ENCODE assay signal across 11 mouse cellular contexts in the genomic region with DNA sequence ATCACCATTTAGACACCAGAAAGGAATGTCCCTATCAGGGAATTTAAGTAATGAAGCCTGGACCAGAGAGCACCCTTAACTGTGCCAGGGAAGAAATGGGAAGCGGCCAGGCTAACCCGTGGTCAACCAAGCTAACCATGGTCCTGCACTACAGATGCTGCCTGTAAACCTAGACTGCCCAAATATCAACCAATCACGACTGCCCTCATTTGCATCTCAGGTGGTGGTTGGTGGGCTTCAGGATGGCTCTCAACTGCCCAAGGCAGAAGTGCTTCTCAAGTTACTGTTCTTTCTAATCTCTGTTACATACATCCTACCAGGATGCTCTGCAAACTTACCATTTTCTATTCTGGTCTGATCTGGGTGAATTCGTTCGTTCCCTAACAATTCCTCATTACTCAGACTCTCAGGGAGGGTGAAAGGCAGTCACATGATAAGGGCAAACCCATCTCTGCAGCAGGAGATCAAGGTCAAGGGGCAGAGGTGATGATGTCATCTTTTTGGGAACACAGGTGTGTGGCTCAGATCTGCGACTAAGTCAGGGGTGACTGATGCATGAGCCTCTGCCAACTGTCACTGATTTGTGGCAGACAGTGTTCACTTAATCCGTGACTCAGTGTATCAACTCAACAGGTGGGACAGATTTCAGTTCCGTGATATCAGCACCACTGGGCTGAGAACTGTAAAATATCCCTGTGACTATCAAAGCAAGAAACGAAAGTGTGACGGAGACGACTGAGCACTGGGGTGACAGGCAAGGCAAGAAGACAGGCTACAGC. TPM values are rescaled to one million over a fixed set of nuclear protein-coding genes. Genes with fewer than 3 reads are reported as not detected.
A peak's percentile ranks its signal among the peaks of the same experiment; 100 is the strongest.
DNase-seq lines count a peak whose midpoint lies in the region; ATAC-seq lines count a peak whose summit lies in the region.
"Had no signal": no experiment of that assay in that cellular context is flagged by ENCODE, and none has a peak within 500 bp of the region (broad histone marks: within the 10 kb centered on the region; RNA-seq: fewer than 3 reads in every experiment).

No protein-coding gene starts in this region.

- DNase-seq in heart, adult 8-10 months (ENCODE audit: low spot score) = no peak
- DNase-seq in neural tube, embryonic 10.5 days (ENCODE audit: extremely low spot score, low spot score) = peak; percentile 40
- no peak for DNase-seq in natural killer cell, adult 2 months (ENCODE audit: low spot score in 2 of 2)
- no peak for DNase-seq in layer of hippocampus, postnatal 14 days (ENCODE audit: low spot score in 2 of 2)
- DNase-seq in cerebellum, adult 9-11 months = no peak
- DNase-seq: cerebellum, adult 18-20 months; lung, postnatal 10 days had no signal

- peak; percentile 77 for ATAC-seq in heart, embryonic 14.5 days (ENCODE audit: insufficient number of reproducible peaks, insufficient read depth, low FRiP score, low read depth)
- no peak for ATAC-seq in neural tube, embryonic 15.5 days (ENCODE audit: low FRiP score)
- peak; percentile 36 for ATAC-seq in intestine, embryonic 16.5 days

- H3K9ac ChIP-seq in heart, embryonic 14.5 days (ENCODE audit: low read length) = no peak overlapping the region
- no peak overlapping the region for H3K9ac ChIP-seq in neural tube, embryonic 15.5 days (replicated peaks)
- no peak overlapping the region for H3K9ac ChIP-seq in intestine, embryonic 16.5 days (ENCODE audit: low read depth, low read length)
- H3K9ac ChIP-seq: hindbrain, embryonic 15.5 days had no signal

- no peaks in the 10 kb centered on the region for H3K36me3 ChIP-seq in heart, embryonic 14.5 days (ENCODE audit: control insufficient read depth, insufficient read depth, low read length)
- no peaks in the 10 kb centered on the region for H3K36me3 ChIP-seq in neural tube, embryonic 15.5 days
- no peaks in the 10 kb centered on the region for H3K36me3 ChIP-seq in intestine, embryonic 16.5 days (ENCODE audit: control insufficient read depth, insufficient read depth, low read length)
- H3K36me3 ChIP-seq: hindbrain, embryonic 15.5 days had no signal

- H3K27me3 ChIP-seq in heart, embryonic 14.5 days (ENCODE audit: control insufficient read depth, insufficient read depth, low read length) = no peaks in the 10 kb centered on the region
- H3K27me3 ChIP-seq in neural tube, embryonic 15.5 days (replicated peaks) = no peaks in the 10 kb centered on the region
- H3K27me3 ChIP-seq in intestine, embryonic 16.5 days (replicated peaks; ENCODE audit: control insufficient read depth, insufficient read depth, low read length) = no peaks in the 10 kb centered on the region
- H3K27me3 ChIP-seq: hindbrain, embryonic 15.5 days had no signal

- H3K9me3 ChIP-seq in heart, embryonic 14.5 days (ENCODE audit: control insufficient read depth, low read length) = no peaks in the 10 kb centered on the region
- no peaks in the 10 kb centered on the region for H3K9me3 ChIP-seq in neural tube, embryonic 15.5 days (replicated peaks)
- H3K9me3 ChIP-seq in intestine, embryonic 16.5 days (ENCODE audit: control insufficient read depth, low read length) = no peaks in the 10 kb centered on the region
- H3K9me3 ChIP-seq: hindbrain, embryonic 15.5 days had no signal

- peaks cover 18 to 23% of the 10 kb centered on the region in 2 experiments for H3K4me1 ChIP-seq in heart, embryonic 14.5 days (ENCODE audit: control insufficient read depth in 2 of 2, insufficient read depth in 2 of 2, low read length in 2 of 2)
- H3K4me1 ChIP-seq in neural tube, embryonic 15.5 days = 0 out of 2 replicates have a peak, but pooled peaks cover 3% of the 10 kb centered on the region
- peaks cover 31% of the 10 kb centered on the region for H3K4me1 ChIP-seq in intestine, embryonic 16.5 days (ENCODE audit: control insufficient read depth, insufficient read depth, low read length)
- H3K4me1 ChIP-seq: hindbrain, embryonic 15.5 days had no signal

- H3K4me3 ChIP-seq in heart, embryonic 14.5 days (ENCODE audit: control insufficient read depth in 1 of 2, insufficient read depth in 1 of 2, low read depth in 1 of 2, low read length in 2 of 2) = no peak overlapping the region
- H3K4me3 ChIP-seq in neural tube, embryonic 15.5 days (replicated peaks) = no peak overlapping the region
- H3K4me3 ChIP-seq in intestine, embryonic 16.5 days (ENCODE audit: low read length) = no peak overlapping the region
- H3K4me3 ChIP-seq: hindbrain, embryonic 15.5 days had no signal

- H3K4me2 ChIP-seq in heart, embryonic 14.5 days (ENCODE audit: low read length) = no peak overlapping the region
- no peak overlapping the region for H3K4me2 ChIP-seq in neural tube, embryonic 15.5 days
- peak overlapping the region; percentile 11; the same call in 1 of the 2 replicates for H3K4me2 ChIP-seq in intestine, embryonic 16.5 days (ENCODE audit: low read depth, low read length)
- H3K4me2 ChIP-seq: hindbrain, embryonic 15.5 days had no signal

- no peak overlapping the region; a peak in 1 of 4 replicates for H3K27ac ChIP-seq in heart, embryonic 14.5 days (replicated peaks in 1 of 2; ENCODE audit: control insufficient read depth in 1 of 2, insufficient read depth in 1 of 2, low read depth in 2 of 2, low read length in 2 of 2)
- no peak overlapping the region for H3K27ac ChIP-seq in neural tube, embryonic 15.5 days (replicated peaks)
- peak overlapping the region; percentile 67 for H3K27ac ChIP-seq in intestine, embryonic 16.5 days (ENCODE audit: low read length)
- H3K27ac ChIP-seq: hindbrain, embryonic 15.5 days had no signal

- 30% methylated on average over 11 of the region's 11 CpGs for WGBS in heart, embryonic 14.5 days
- WGBS in neural tube, embryonic 15.5 days = 42% methylated on average over 11 of the region's 11 CpGs
- WGBS in intestine, embryonic 16.5 days = 24% methylated on average over 11 of the region's 11 CpGs

RNA-seq across cellular contexts. Expression of a gene that starts 12.9 kb away (rescaled TPM):
- polyA plus RNA-seq in heart, embryonic 14.5 days (2014; fragmentation: Nextera tagmentation; extraction: Ambion mirVana) = 0.58 and 0.85 TPM in 2 replicates
- total RNA-seq in heart, adult 8-10 months (2022) = under 1 TPM; 0.12 to 0.66 (median 0.22) TPM
- 0.42 and 9.7 TPM in 2 replicates for polyA plus RNA-seq in neural tube, embryonic 15.5 days (2015; fragmentation: Nextera tagmentation; extraction: Ambion mirVana)
- polyA plus RNA-seq in intestine, embryonic 16.5 days (2015; fragmentation: Nextera tagmentation; extraction: Ambion mirVana) = 91.4 and 96.6 TPM in 2 replicates
- under 1 TPM; 0.67 to 0.93 TPM for total RNA-seq in layer of hippocampus, postnatal 14 days (2021)
